Mouse (Mus musculus) MEL (cell line): Measurements from ENCODE around the gene Ccdc170. TPM values are rescaled to one million over a fixed set of nuclear protein-coding genes. Genes with fewer than 3 reads are reported as not detected.

Experiments
- DNase-seq: peaks from one replicate; pipeline ENCODE4 v3.0.0; 2011; ENCODE audit warnings: low read depth, low spot score
- H3K27ac ChIP-seq: 2 replicates; pipeline ENCODE4 v1.5.1; 2012; ENCODE audit warnings: low read depth, mild to moderate bottlenecking, control low read depth, low read length, moderate library complexity; ENCODE audit not compliant: control insufficient read depth
- H3K27me3 ChIP-seq, 2 experiments: fragments of 150-350 bp in 1 of 2; sonication (generic) in 1 of 2; 2 replicates each; pipeline ENCODE4 v1.6.1; 2012; ENCODE audit warnings: low read length in 2 of 2, mild to moderate bottlenecking in 2 of 2, improper control_type of control experiment in 1 of 2, moderate library complexity in 1 of 2; ENCODE audit not compliant: insufficient read depth in 2 of 2, control insufficient read depth in 1 of 2
- H3K36me3 ChIP-seq, 2 experiments: 2 replicates each; pipeline ENCODE4 v1.6.1; 2012 to 2014; ENCODE audit warnings: low read length in 2 of 2, improper control_type of control experiment in 1 of 2, inconsistent platforms in 1 of 2, mild to moderate bottlenecking in 1 of 2; ENCODE audit not compliant: insufficient read depth in 2 of 2, control insufficient read depth in 1 of 2
- H3K4me1 ChIP-seq, 2 experiments: fragments of 150-350 bp in 1 of 2; sonication (generic) in 1 of 2; 2 replicates each; pipeline ENCODE4 v1.6.1; 2012; ENCODE audit warnings: low read length in 2 of 2, improper control_type of control experiment in 1 of 2, mild to moderate bottlenecking in 1 of 2; ENCODE audit not compliant: insufficient read depth in 2 of 2, control insufficient read depth in 1 of 2
- H3K4me3 ChIP-seq, 2 experiments: fragments of 150-350 bp in 1 of 2; sonication (generic) in 1 of 2; 2 replicates each; pipeline ENCODE4 v1.5.1; 2012; ENCODE audit warnings: low read depth in 2 of 2, low read length in 2 of 2, mild to moderate bottlenecking in 2 of 2, moderate library complexity in 2 of 2, control low read depth in 1 of 2, improper control_type of control experiment in 1 of 2; ENCODE audit not compliant: control insufficient read depth in 1 of 2, insufficient read depth in 1 of 2
- H3K79me2 ChIP-seq: 2 replicates; pipeline ENCODE4 v1.6.1; 2012; ENCODE audit warnings: mild to moderate bottlenecking, low read length, moderate library complexity; ENCODE audit not compliant: control insufficient read depth, poor library complexity, insufficient read depth
- H3K9ac ChIP-seq: 2 replicates; pipeline ENCODE4 v1.6.1; 2012; ENCODE audit warnings: low read depth, mild to moderate bottlenecking, control low read depth, low read length, moderate library complexity; ENCODE audit not compliant: control insufficient read depth, poor library complexity, severe bottlenecking
- H3K9me3 ChIP-seq: fragments of 150-350 bp; sonication (generic); replicated peaks from 2 replicates; pipeline ENCODE4 v1.6.1; 2012; ENCODE audit warnings: mild to moderate bottlenecking, low read length, improper control_type of control experiment, moderate library complexity; ENCODE audit not compliant: insufficient read depth
- CHD1 ChIP-seq: IDR thresholded peaks from 2 replicates; pipeline ENCODE4 v1.6.1; 2012; ENCODE audit warnings: low read depth, mild to moderate bottlenecking, inconsistent platforms, low read length, improper control_type of control experiment
- CHD2 ChIP-seq: IDR thresholded peaks from 2 replicates; pipeline ENCODE4 v1.6.1; 2011; ENCODE audit warnings: low read length, improper control_type of control experiment
- CTCF ChIP-seq, 3 experiments: IDR thresholded peaks in 2 of 3; conservative IDR thresholded peaks in 1 of 3; 2 replicates each; pipeline ENCODE4 v1.5.1; 2011 to 2012; ENCODE audit warnings: low read length in 3 of 3, low read depth in 2 of 3, mild to moderate bottlenecking in 2 of 3, improper control_type of control experiment in 1 of 3, inconsistent platforms in 1 of 3, mixed read lengths in 1 of 3, moderate library complexity in 1 of 3; ENCODE audit not compliant: control insufficient read depth in 1 of 3, insufficient read depth in 1 of 3, poor library complexity in 1 of 3, severe bottlenecking in 1 of 3
- E2F4 ChIP-seq: IDR thresholded peaks from 2 replicates; pipeline ENCODE4 v1.6.1; 2011; ENCODE audit warnings: low read depth, low read length, improper control_type of control experiment, borderline replicate concordance
- EP300 ChIP-seq, 2 experiments: IDR thresholded peaks; 2 replicates each; pipeline ENCODE4 v1.6.1; 2011; ENCODE audit warnings: improper control_type of control experiment in 2 of 2, low read length in 2 of 2, low read depth in 1 of 2, mild to moderate bottlenecking in 1 of 2
- GABPA ChIP-seq: IDR thresholded peaks from 2 replicates; pipeline ENCODE4 v1.6.1; 2012; ENCODE audit warnings: low read depth, mild to moderate bottlenecking, inconsistent platforms, low read length, improper control_type of control experiment, moderate library complexity
- JUND ChIP-seq: IDR thresholded peaks from 2 replicates; pipeline ENCODE4 v1.6.1; 2011; ENCODE audit warnings: low read depth, mild to moderate bottlenecking, improper control_type of control experiment, low read length
- MAX ChIP-seq: IDR thresholded peaks from 2 replicates; pipeline ENCODE4 v1.6.1; 2011; ENCODE audit warnings: low read length, improper control_type of control experiment
- MEF2A ChIP-seq: IDR thresholded peaks from 2 replicates; pipeline ENCODE4 v1.6.1; 2014; ENCODE audit warnings: low read depth, mild to moderate bottlenecking, inconsistent platforms, low read length, improper control_type of control experiment; ENCODE audit not compliant: poor library complexity, insufficient replicate concordance, severe bottlenecking; ENCODE audit errors: extremely low read depth
- MYB ChIP-seq: IDR thresholded peaks from 2 replicates; pipeline ENCODE4 v1.6.1; 2011; ENCODE audit warnings: mild to moderate bottlenecking, low read depth, low read length, improper control_type of control experiment
- MYC ChIP-seq: IDR thresholded peaks from 2 replicates; pipeline ENCODE4 v1.6.1; 2011; ENCODE audit warnings: low read depth, mild to moderate bottlenecking, low read length, improper control_type of control experiment, moderate library complexity
- NELFE ChIP-seq: IDR thresholded peaks from 2 replicates; pipeline ENCODE4 v1.6.1; 2011; ENCODE audit warnings: low read depth, low read length, improper control_type of control experiment
- POLR2A ChIP-seq, 2 experiments: IDR thresholded peaks; 2 replicates each; pipeline ENCODE4 v1.6.1; 2011 to 2012; ENCODE audit warnings: low read length in 2 of 2, mild to moderate bottlenecking in 2 of 2, control low read depth in 1 of 2, improper control_type of control experiment in 1 of 2, low read depth in 1 of 2, moderate library complexity in 1 of 2; ENCODE audit not compliant: control insufficient read depth in 1 of 2, insufficient read depth in 1 of 2, poor library complexity in 1 of 2
- POLR2AphosphoS2 ChIP-seq: IDR thresholded peaks from 2 replicates; pipeline ENCODE4 v1.6.1; 2011; ENCODE audit warnings: low read length, improper control_type of control experiment
- POLR2AphosphoS5 ChIP-seq: IDR thresholded peaks from 2 replicates; pipeline ENCODE4 v1.6.1; 2012; ENCODE audit warnings: low read depth, borderline replicate concordance, mild to moderate bottlenecking, inconsistent platforms, low read length, moderate library complexity, mixed read lengths
- RAD21 ChIP-seq: IDR thresholded peaks from 2 replicates; pipeline ENCODE4 v1.6.1; 2011; ENCODE audit warnings: mild to moderate bottlenecking, low read depth, low read length, improper control_type of control experiment
- RCOR1 ChIP-seq: IDR thresholded peaks from 2 replicates; pipeline ENCODE4 v1.6.1; 2012; ENCODE audit warnings: low read depth, mild to moderate bottlenecking, inconsistent platforms, low read length, improper control_type of control experiment
- SIN3A ChIP-seq: IDR thresholded peaks from 2 replicates; pipeline ENCODE4 v1.6.1; 2012; ENCODE audit warnings: low read length, improper control_type of control experiment, inconsistent platforms
- TAL1 ChIP-seq: IDR thresholded peaks from 2 replicates; pipeline ENCODE4 v1.6.1; 2012; ENCODE audit warnings: mild to moderate bottlenecking, inconsistent platforms, low read length, moderate library complexity, mixed read lengths
- TBP ChIP-seq: IDR thresholded peaks from 2 replicates; pipeline ENCODE4 v1.8.0; 2011; ENCODE audit warnings: low read depth, low read length, improper control_type of control experiment
- TCF12 ChIP-seq: IDR thresholded peaks from 2 replicates; pipeline ENCODE4 v1.6.1; 2014; ENCODE audit warnings: low read depth, mild to moderate bottlenecking, inconsistent platforms, low read length, improper control_type of control experiment, moderate library complexity
- UBTF ChIP-seq: IDR thresholded peaks from 2 replicates; pipeline ENCODE4 v1.6.1; 2012; ENCODE audit warnings: low read depth, mild to moderate bottlenecking, inconsistent platforms, low read length, improper control_type of control experiment, moderate library complexity, borderline replicate concordance; ENCODE audit not compliant: insufficient read depth
- USF1 ChIP-seq: IDR thresholded peaks from 2 replicates; pipeline ENCODE4 v1.6.1; 2014; ENCODE audit warnings: low read depth, mild to moderate bottlenecking, inconsistent platforms, low read length, improper control_type of control experiment, moderate library complexity
- USF2 ChIP-seq, 2 experiments: IDR thresholded peaks; 2 replicates each; pipeline ENCODE4 v1.6.1; 2011 to 2012; ENCODE audit warnings: improper control_type of control experiment in 2 of 2, low read length in 2 of 2, borderline replicate concordance in 1 of 2, inconsistent platforms in 1 of 2, low read depth in 1 of 2, mild to moderate bottlenecking in 1 of 2; ENCODE audit not compliant: insufficient read depth in 1 of 2
- ZMIZ1 ChIP-seq: IDR thresholded peaks from 2 replicates; pipeline ENCODE4 v1.6.1; 2012; ENCODE audit warnings: low read depth, mild to moderate bottlenecking, inconsistent platforms, low read length, improper control_type of control experiment, moderate library complexity
- polyA plus RNA-seq, 2 experiments: library from polyadenylated mRNA; stranded (reverse) in 1 of 2; unstranded in 1 of 2; fragments of >175 nt in 1 of 2; fragments of >200 nt in 1 of 2; gene quantifications; 2 replicates each; pipeline versions ENCODE4 v1.2.1 to v1.2.4; 2012; ENCODE audit warnings: low replicate concordance in 2 of 2, low read depth in 1 of 2; ENCODE audit not compliant: insufficient read length in 2 of 2, insufficient read depth in 1 of 2, missing spikeins in 1 of 2
- total RNA-seq: library from RNA; depleted of rRNA; stranded (reverse); fragments of 300-350 nt; gene quantifications from 2 replicates; pipeline ENCODE4 v1.2.3, GENCODE M21; 2012

The Ccdc170 gene
- total and polyA plus RNA-seq, 3 experiments: not detected

GRCm38 (mm10) chr10:4598244-4598842 lies 116.0 kb downstream of the Ccdc170 start (continued):
- TF ChIP-seq MYB: no peak
- no peak for TF ChIP-seq UBTF
- no peak for TF ChIP-seq CHD2
- no peak for TF ChIP-seq SIN3A
- no peak for TF ChIP-seq EP300 (IDR thresholded peaks at IDR 0.05; ENCODE audit: low read depth in 1 of 2, low read length in 2 of 2)
- no peak for TF ChIP-seq USF1
- no peak for TF ChIP-seq E2F4
- TF ChIP-seq USF2 (IDR thresholded peaks at IDR 0.05; ENCODE audit: borderline replicate concordance in 1 of 2, insufficient read depth in 1 of 2, low read depth in 1 of 2, low read length in 2 of 2): no peak
- no peak for TF ChIP-seq TBP

- Histone ChIP-seq H3K27me3 (no peaks in the 10 kb centered on the region), H3K4me3 (no peak overlapping the region), H3K9me3 (no peaks in the 10 kb centered on the region), H3K36me3 (peaks cover 0 to 2% of the 10 kb centered on the region in 2 experiments; a peak in 1 of 4 replicates), H3K9ac (no peak overlapping the region), H3K79me2 (no peaks in the 10 kb centered on the region), H3K4me1 (peaks cover 0 to 3% of the 10 kb centered on the region in 2 experiments; a peak in 1 of 4 replicates), H3K27ac (no peak overlapping the region)
- no peak for DNase-seq
- TF ChIP-seq POLR2AphosphoS5: no peak
- TF ChIP-seq SIN3A: no peak
- TF ChIP-seq CTCF (IDR thresholded peaks at IDR 0.05 in 2 of 3, conservative IDR thresholded peaks at IDR 0.05 in 1 of 3; ENCODE audit: control insufficient read depth in 1 of 3, insufficient read depth in 1 of 3, low read depth in 2 of 3, low read length in 3 of 3, poor library complexity in 1 of 3, severe bottlenecking in 1 of 3): no peak
- TF ChIP-seq CHD1: no peak
- no peak for TF ChIP-seq MYC
- TF ChIP-seq MEF2A: no peak
- no peak for TF ChIP-seq POLR2AphosphoS2
- no peak for TF ChIP-seq TCF12
- TF ChIP-seq MAX: no peak
- no peak for TF ChIP-seq RAD21
- no peak for TF ChIP-seq CHD2
- no peak for TF ChIP-seq USF2 (IDR thresholded peaks at IDR 0.05; ENCODE audit: borderline replicate concordance in 1 of 2, insufficient read depth in 1 of 2, low read depth in 1 of 2, low read length in 2 of 2)
- no peak for TF ChIP-seq RCOR1
- no peak for TF ChIP-seq NELFE
- TF ChIP-seq GABPA: no peak
- no peak for TF ChIP-seq POLR2A (IDR thresholded peaks at IDR 0.05; ENCODE audit: control insufficient read depth in 1 of 2, insufficient read depth in 1 of 2, low read depth in 1 of 2, low read length in 2 of 2, poor library complexity in 1 of 2)
- TF ChIP-seq TAL1: no peak
- no peak for TF ChIP-seq EP300 (IDR thresholded peaks at IDR 0.05; ENCODE audit: low read depth in 1 of 2, low read length in 2 of 2)
- no peak for TF ChIP-seq JUND
- no peak for TF ChIP-seq ZMIZ1
These were observed 116.6 kb downstream of the Ccdc170 start for GRCm38 (mm10) chr10:4598916-4599315.
